Mouse (Mus musculus) kidney, adult 2 months (tissue): ENCODE results near the gene 1810037I17Rik.

Experiments used
- CTCF ChIP-seq: fragments of 200-500 bp; conservative IDR thresholded peaks from 2 replicates; pipeline ENCODE4 v1.5.1; 2011; ENCODE audit warnings: low read depth, mild to moderate bottlenecking, control low read depth, low read length, moderate library complexity, mixed read lengths; ENCODE audit not compliant: insufficient read depth, insufficient read length
- POLR2A ChIP-seq: fragments of 200-500 bp; IDR thresholded peaks from one replicate; pipeline ENCODE4 v1.6.1; 2011; ENCODE audit warnings: low read depth, low read length, control low read depth

DNA sequence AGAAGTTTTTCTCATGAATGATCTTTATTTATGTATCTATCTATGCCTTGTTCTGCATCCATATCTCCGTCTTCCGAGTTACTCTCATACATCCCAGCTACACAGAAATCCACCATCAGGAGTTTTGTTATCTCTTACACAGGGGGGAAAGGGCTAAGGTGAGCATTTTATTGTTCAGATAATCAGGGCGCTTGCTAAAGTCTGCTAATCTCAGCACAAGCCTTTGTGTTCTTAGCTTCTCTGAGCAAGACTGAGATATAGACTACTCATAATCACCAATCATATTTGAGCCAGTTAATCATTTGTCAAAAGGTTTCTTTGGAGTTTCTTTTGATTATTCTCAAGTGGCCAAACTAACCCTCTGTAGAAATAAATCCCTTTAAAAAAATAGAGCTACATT is 46.5 kb upstream of the 1810037I17Rik start:
- no peak for TF ChIP-seq CTCF
- TF ChIP-seq POLR2A: no peak
